Mouse (Mus musculus): ENCODE results near the gene Cpsf4.
"Not testable (repeated sequence)": the region's sequence is repeated elsewhere in the genome, so short reads cannot be mapped to it uniquely, and the experiment has no call there.

Gene Cpsf4

DNA sequence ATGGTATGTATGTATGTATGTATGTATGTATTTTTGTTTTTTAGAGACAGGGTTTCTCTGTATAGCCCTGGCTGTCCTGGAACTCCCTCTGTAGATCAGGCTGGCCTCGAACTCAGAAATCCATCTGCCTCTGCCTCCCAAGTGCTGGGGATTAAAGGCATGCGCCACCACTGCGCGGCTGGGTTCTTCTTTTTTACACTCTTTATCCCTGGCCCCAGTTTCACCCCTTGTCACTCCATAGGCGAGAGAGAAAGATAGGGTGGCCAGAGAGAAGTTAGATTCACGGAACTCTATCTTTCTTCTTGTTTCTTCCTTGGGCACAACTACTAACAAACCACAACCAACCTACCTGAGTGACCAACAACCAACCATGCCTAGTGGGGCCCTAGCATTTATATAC is 62.3 kb downstream of the Cpsf4 start:
- DNase-seq, result not testable (repeated sequence)

DNA sequence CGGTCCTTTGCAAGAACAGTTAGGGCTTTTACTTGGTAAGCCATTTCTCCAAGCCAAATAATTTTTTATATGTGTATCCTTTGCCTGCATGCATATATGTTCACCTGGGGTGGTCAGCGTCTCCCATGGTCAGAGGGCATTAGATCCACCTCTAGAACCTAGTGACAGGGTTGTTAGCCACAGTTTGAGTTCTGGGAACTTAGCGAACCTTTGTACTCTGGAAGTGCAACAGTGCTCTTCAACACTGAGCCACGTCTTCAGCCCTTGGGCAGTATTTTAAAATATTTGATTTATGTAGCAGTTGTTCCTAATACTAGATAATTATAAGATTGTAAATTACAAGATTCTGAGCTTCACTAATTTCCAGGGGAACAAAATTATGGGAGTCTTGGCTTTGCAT is 63.6 kb downstream of the Cpsf4 start:
- no peak for DNase-seq

- DNase-seq, result peak; percentile 98
These were observed 64.4 kb downstream of the Cpsf4 start, which contains the start of gene Zfp655 for GRCm38 (mm10) chr5:145231367-145231871. Gene Zfp655, plus strand, starts transcription at chr5:145231715.
